Mouse (Mus musculus) kidney, adult 18-20 months (tissue): Measurements from ENCODE around the gene Tmem178b.

Experiments
- DNase-seq: peaks from one replicate; pipeline ENCODE4 v3.0.0; 2021

Tmem178b gene

DNA sequence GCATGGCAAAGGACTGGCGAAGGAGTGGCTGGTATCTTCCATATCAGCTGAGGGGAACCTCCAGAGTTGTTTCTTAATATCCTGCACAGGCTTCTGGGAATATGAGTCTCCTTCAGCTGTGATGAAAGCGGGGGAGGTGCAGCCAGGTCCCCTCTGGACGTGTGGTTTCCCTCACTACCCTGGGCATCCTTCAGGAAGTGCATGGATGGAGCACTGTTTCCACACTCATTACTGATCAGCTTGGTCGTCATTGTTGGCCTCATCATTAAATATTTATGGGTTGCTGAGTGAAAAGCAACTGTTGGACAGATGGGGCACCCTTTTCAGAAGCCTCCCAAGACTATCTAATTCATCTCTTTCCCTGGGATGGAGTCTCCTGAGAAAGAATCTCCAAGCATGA is 146.3 kb downstream of the Tmem178b start:
- DNase-seq, result no peak

GRCm38 (mm10) chr6:40023592-40024335 is 150.7 kb downstream of the Tmem178b start:
- DNase-seq, result no peak

DNA sequence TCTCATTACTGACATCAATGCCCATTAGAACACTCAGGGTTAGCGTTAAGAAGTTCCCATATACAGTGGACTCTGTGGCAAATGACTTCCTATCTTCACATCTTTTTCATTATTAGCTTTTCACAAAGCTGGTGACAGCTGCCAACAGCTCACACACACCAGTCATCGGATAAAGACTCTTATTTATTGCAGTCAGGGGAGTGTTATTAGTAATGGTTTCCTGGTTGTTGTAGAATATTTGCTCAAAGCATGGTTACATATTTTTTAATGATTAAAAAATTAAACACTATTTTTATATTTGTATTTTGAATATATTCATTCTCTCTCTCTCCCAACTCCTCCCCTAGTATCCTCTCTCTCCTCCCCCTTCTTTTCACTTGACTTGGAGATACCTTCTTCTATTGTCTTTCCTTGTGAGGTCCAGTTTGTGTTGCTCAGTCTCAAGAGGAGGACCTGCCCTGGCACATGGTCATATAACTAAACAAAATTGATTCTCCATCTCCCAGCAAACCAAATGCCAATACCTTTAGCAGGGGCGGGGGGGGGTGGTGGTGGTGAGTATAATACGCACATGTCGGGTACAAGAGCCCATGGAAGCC is 151.4 kb downstream of the Tmem178b start:
- DNase-seq, result no peak

DNA sequence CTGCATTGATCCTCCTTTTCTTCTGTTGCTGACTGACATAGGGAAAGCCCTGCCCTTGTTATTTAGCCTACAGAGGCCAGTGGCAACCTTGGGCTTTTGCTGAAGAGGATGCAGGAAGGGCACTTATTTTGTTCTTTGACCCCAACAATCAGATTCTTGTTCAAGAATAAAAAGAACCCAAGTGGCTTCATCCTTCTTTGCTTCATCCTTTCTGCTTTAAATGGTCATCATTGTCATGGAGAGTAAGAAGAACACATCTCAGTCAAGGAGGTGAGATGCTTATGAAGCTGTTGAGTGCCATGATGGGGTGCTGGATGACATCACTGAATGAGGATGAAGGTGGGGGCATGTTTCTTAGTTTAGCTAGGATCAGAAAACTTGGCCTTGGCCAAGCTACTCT is 159.8 kb downstream of the Tmem178b start:
- DNase-seq, result no peak

- no peak for DNase-seq
These were observed 160.9 kb downstream of the Tmem178b start for GRCm38 (mm10) chr6:40033935-40034334.

GRCm38 (mm10) chr6:40048969-40049908 is 176.2 kb downstream of the Tmem178b start:
- no peak for DNase-seq

- DNase-seq, result no peak
These were observed 176.9 kb downstream of the Tmem178b start for GRCm38 (mm10) chr6:40049909-40050484.

DNA sequence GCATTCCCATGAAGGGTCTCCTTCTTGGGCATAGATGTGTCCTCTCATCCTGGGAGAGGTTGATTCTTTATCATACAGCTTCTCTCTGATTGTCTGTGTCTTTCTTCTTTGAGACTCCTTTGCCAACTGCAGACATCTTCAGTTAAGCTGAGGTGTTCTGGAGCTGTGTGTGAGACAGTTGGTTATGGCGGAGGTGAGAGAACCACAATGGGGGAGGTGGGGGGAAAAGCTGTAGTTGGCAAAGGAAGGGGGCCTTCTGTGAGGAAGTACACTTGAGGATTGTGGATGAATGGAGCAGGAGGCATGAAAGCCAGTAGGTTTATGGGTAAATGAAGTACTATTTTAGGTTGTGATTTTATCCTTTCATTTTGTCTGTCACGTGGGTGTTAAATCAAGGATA is 178.6 kb downstream of the Tmem178b start:
- DNase-seq, result no peak

DNA sequence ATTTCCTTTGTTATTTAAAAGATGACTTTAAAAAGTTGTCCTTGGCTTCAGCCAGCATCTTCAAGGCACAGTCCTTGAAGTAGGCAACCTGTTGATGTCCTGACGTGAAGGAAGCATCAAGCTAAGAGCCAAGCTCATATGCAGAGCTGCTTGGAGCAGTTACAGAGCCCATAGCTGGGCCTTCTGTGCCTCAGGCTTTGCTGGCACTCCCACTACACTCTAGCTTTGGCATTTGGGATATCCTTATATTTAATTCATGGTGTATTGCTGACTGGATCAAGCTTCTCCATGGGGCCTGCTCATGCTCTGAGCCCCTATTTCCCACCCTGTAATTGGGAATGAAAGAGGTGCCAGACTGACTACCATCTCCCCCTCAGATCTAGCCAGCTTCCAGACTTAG is 179.5 kb downstream of the Tmem178b start:
- DNase-seq, result no peak

- no peak for DNase-seq
These were observed 186.4 kb downstream of the Tmem178b start for GRCm38 (mm10) chr6:40059466-40059865.

DNA sequence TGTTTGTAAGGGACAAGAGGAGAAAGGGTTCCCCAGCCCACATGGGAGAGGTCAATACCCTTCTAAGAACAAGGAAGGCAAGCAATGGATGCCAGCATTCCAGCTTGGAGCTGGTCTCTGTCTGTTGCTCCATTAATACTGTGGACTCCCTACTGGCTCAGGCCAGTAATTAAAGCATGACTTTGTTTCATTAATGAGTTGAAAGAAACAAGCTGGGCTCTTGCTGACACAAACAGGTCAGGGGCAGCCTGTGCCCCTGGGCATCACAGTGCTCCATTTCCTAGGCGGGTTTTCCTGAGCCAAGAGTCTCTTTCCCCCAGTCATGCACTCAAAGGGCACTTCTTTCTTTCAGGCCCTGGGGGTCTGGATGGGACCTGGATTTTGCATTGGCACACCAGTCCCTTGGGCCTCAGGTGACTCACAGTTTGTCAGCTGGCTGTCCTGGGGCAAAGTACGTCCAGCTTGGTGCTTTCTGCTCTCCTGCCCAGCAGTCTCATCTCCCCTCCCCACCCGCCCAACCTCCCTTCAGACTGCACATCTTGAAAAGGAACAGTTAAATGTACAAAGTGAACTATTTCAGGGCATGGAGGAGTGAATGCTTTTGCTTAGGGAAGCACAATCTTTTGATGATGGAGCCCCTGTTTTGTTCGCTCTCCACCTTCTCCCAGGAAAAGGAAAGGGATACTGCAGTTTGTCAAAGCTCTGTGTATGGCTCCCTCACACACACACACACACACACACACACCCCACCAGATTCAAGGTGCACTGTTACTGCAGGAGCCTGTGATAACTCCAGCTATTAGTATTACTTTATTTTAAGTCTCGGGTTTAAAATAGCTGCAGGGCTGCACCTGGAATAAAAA is 188.5 kb downstream of the Tmem178b start:
- peak; percentile 25 for DNase-seq

DNA sequence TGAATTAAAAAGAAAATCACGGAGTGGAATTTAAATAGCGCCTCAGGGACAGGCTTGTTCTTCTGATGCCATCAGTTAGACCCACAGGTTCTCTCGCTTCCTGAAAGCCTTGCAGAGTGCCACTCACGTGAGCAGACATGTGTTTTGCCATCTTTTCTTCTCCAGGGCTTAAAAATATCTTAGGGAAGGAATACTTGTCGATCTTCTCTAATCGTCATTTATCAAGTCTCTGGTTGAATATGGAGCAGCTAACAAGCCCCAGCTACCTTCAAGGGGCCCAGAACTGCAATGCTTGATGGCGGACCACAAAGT is 189.1 kb downstream of the Tmem178b start:
- DNase-seq, result no peak

- DNase-seq, result no peak
These were observed 190.4 kb downstream of the Tmem178b start for GRCm38 (mm10) chr6:40063438-40063837.

- DNase-seq, result no peak
These were observed 190.8 kb downstream of the Tmem178b start for GRCm38 (mm10) chr6:40063899-40064298.

DNA sequence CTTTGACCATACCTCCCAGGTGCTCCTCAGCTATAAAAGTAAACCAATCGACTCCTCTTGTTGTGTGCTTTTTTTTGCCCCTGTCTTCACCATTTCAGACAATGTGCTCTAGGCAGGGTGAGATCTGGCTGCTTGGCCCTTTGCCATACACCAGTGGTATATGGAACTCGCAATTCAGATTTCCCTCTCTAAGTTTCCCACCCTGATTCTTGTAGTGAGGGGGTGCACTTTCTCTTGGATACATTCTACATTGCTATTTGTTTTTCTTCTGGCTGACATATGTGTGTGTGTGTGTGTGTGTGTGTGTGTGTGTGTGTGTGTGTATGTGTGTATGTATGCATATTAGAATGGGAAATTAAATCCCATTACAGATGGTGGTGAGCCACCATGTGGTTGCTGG is 191.3 kb downstream of the Tmem178b start:
- no peak for DNase-seq

DNA sequence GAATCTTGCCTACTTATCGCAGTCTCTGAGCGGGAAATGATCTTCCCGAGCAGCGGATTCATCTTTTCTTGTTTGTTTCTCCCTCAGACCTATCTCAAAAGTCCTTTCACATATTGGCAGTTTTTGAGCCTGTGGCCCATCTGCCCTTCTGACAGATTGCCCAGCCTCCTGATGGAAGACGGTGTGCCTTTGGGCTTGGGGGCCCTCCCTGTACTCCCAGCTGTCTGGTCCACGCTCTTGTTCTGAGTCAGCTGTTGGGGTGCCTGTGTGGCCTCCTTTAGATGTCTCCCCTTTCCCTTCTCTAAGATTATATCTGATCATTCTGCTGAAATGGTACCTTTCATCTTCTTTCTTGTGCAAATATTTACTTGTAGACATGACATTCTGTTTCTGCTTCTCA is 195.4 kb downstream of the Tmem178b start:
- DNase-seq, result no peak

DNA sequence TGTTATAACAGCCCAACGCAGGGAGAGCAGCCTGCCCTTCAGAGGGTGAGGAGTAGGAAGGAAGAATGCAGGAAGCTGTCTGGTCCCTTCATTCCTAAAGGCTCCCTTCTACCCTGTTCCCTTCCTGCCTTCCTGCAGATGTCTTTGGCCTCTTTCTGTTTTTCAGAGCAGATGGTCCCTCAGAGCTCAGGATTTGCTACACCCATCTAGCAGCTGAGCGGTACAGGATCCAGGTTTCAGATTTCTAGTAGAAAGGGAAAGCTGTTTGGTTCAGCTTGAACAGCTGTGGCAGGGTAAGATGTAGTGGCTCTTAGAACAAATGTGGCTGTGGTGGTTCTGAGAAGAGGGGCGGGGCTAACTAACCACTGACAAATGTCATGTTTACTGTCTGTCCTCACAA is 197.9 kb downstream of the Tmem178b start:
- DNase-seq, result no peak

DNA sequence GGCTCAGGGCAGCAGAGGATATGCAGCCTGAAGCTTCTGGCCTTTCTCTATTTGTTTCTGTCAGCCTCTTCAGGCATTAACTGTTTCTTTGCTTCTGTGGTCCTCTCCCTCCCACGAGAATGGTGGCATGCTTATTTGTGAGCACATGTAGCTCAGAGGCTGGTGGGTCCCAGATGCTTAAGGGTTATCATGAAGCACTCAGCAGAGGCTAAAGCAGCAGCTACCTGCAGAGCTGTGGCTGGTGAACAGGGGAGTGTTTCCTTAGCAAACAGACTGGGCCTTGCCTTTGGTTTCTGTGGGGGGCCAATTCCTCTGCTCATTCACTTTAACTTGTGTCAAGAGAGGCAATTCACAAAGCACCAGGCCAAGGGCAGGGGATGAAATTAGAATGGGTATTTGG is 203.0 kb downstream of the Tmem178b start:
- DNase-seq, result no peak

DNA sequence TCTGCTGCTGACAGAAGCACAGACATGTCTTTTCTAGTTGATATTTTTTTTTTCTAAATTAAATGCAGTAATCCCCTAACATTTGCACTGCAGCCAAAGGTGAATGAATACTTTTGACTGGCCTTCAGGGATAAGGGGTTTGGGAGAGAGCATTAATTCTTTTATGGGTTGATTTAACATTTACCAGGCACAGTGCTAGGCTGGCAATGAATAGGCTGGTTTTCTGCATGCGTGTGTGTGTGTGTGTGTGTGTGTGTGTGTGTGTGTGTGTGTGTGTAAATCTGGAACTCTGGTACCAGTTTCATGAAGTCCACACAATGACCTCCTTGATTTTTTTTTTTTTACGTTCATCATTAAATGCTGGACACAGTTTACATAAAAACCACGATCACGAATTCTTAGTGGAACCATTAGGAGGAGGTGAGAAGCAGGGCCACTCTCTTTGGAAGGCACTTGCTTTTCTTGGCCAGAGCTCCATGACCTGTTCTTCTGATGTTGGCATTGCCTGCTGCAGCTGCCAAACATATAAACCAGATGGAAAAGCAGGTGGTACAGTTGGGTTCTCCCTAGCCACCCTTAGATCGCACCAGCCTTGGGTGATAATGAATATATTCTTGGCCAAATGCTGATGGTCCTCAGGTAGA is 203.7 kb downstream of the Tmem178b start:
- no peak for DNase-seq

- DNase-seq, result no peak
These were observed 205.3 kb downstream of the Tmem178b start for GRCm38 (mm10) chr6:40078353-40078752.

- no peak for DNase-seq
These were observed 210.7 kb downstream of the Tmem178b start for GRCm38 (mm10) chr6:40083726-40084125.

GRCm38 (mm10) chr6:40091250-40091651 is 218.2 kb downstream of the Tmem178b start:
- DNase-seq, result no peak
